Mouse (Mus musculus): ENCODE measurements around the gene Ing1. TPM values are rescaled to one million over a fixed set of nuclear protein-coding genes. Genes with fewer than 3 reads are reported as not detected.

The Ing1 gene
- total RNA-seq (2023): 10 to 100 TPM; 52.3 to 54.1 TPM

DNA sequence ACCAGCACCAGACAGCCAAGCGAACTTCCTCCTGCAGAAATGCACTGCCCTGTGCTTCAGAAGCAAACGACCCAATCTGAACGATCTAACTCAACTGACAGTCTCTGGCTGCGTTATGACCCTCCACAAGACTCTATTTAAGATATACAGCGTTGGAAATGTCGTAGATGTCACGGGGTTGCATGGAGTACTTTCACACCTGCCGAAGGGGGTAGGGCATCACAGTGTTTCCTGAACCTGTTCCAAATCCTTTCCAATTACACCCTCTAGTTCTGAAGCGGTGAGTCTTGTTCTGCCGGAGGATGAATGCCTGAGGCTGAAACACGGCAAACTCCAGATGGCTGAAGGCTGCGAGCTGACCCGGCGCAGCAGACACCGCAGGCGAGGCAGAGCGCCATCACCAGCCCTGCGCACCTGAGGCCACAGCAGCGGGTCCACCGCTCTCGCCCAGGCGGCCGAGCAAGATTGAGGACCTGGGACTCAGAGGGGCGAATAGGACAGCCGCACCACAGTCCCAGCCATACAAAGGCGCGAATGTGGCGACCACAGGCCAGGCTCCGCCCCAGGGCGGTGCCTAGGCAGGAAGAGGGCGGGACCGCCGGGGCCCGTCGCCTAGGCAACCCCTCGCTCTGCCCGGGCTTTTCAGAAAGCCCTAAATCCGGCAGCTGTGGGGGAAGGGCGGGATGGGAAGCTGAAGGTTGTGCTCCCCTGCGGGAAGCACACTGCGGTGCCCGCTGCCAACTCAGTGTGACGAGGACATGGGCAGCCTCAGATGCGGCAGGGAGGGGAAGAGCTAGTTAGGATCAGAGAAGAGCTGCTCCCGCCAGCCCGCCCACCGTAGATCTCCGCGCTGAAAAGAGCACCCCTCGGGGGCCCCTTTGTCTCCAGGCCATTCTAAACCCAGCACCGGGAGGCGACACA, at the start of gene Ing1:
Gene Ing1, plus strand, starts transcription at position 773 of the 921 bp plus-strand sequence.

GRCm38 (mm10) chr8:11550281-11550948, 5.0 kb upstream of the Ing1 start, which contains the start of gene Cars2:
TSS of gene Cars2 (minus strand) at chr8:11550783.

Other genes starting within 250 kb of the Ing1 start
- gene Col4a2, start 242.8 kb upstream of the Ing1 start, total RNA-seq (2023): 1 to 10 TPM in 1 of 2 experiments, under 1 TPM in 1; 0.97 to 1.3 TPM
- 1 to 10 TPM in 1 of 2 experiments, under 1 TPM in 1; 0.53 to 1.1 TPM for gene Col4a1, start 242.7 kb upstream of the Ing1 start, total RNA-seq (2023)
- gene Rab20, start 76.9 kb upstream of the Ing1 start, total RNA-seq (2023): 10 to 100 TPM; 21.7 to 24.8 TPM
- 10 to 100 TPM; 31.6 to 35.5 TPM for gene Naxd, start 58.1 kb upstream of the Ing1 start, total RNA-seq (2023)
- gene Cars2, start 4.8 kb upstream of the Ing1 start, total RNA-seq (2023): 10 to 100 TPM; 19.9 to 26.5 TPM
- 10 to 100 TPM; 20.5 to 24.9 TPM for gene Ankrd10, start 80.2 kb downstream of the Ing1 start, total RNA-seq (2023)
- gene 1700016D06Rik, start 145.5 kb downstream of the Ing1 start, total RNA-seq (2023): not detected
- 10 to 100 TPM; 37.5 to 37.7 TPM for gene Arhgef7, start 172.2 kb downstream of the Ing1 start, total RNA-seq (2023)